Mouse (Mus musculus) midbrain, embryonic 10.5 days (tissue): ENCODE results near the gene Gm26566. TPM values are rescaled to one million over a fixed set of nuclear protein-coding genes. Genes with fewer than 3 reads are reported as not detected.

ENCODE experiments used
- polyA plus RNA-seq: library from polyadenylated mRNA; unstranded; fragments of >200 nt; fragmentation: Nextera tagmentation; extraction: Ambion mirVana; gene quantifications from 2 replicates; pipeline ENCODE4 v1.2.1, GENCODE M21; 2016

Gene Gm26566
- polyA plus RNA-seq, 1 experiment from 2014 or later = 0.80 TPM

Other genes starting within 250 kb of the Gm26566 start
- not detected in 2 replicates for gene Ifnb1, start 199.0 kb upstream of the Gm26566 start, polyA plus RNA-seq
- gene Ifna15, start 163.6 kb upstream of the Gm26566 start, polyA plus RNA-seq = not detected in 2 replicates
- not detected in 2 replicates for gene Ifna14, start 150.0 kb upstream of the Gm26566 start, polyA plus RNA-seq
- gene Ifna9, start 129.4 kb upstream of the Gm26566 start, polyA plus RNA-seq = not detected in 2 replicates
- gene Ifna12, start 118.4 kb upstream of the Gm26566 start, polyA plus RNA-seq = not detected in 2 replicates
- not detected in 2 replicates for gene C87499, start 87.4 kb upstream of the Gm26566 start, polyA plus RNA-seq
- gene Ifna13, start 77.3 kb upstream of the Gm26566 start, polyA plus RNA-seq = not detected in 2 replicates
- not detected in 2 replicates for gene Ifna16, start 44.9 kb upstream of the Gm26566 start, polyA plus RNA-seq
- gene Ifna2, start 37.9 kb upstream of the Gm26566 start, polyA plus RNA-seq = not detected in 2 replicates
- gene Ifnab, start 30.4 kb upstream of the Gm26566 start, polyA plus RNA-seq = not detected in 2 replicates
- gene Klhl9, start 660 bp downstream of the Gm26566 start, polyA plus RNA-seq = 95.6 and 111 TPM in 2 replicates
- gene Gm13271, start 33.1 kb downstream of the Gm26566 start, polyA plus RNA-seq = not detected in 2 replicates
- gene Gm13283, start 38.3 kb downstream of the Gm26566 start, polyA plus RNA-seq = 0.19 and 0.32 TPM in 2 replicates
- 0.29 TPM in 1 of 2 replicates, not detected in the other for gene Gm13290, start 52.0 kb downstream of the Gm26566 start, polyA plus RNA-seq
- gene Gm13289, start 55.1 kb downstream of the Gm26566 start, polyA plus RNA-seq = not detected in 2 replicates
- gene Gm13272, start 58.0 kb downstream of the Gm26566 start, polyA plus RNA-seq = not detected in 2 replicates
- 0.51 TPM in 1 of 2 replicates, not detected in the other for gene Ifnz, start 60.3 kb downstream of the Gm26566 start, polyA plus RNA-seq
- gene Gm13276, start 63.9 kb downstream of the Gm26566 start, polyA plus RNA-seq = not detected in 2 replicates
- gene Gm13277, start 66.8 kb downstream of the Gm26566 start, polyA plus RNA-seq = not detected in 2 replicates
- not detected in 2 replicates for gene Gm13278, start 69.7 kb downstream of the Gm26566 start, polyA plus RNA-seq
- gene Gm13275, start 72.7 kb downstream of the Gm26566 start, polyA plus RNA-seq = 0.34 TPM in 1 of 2 replicates, not detected in the other
- not detected in 2 replicates for gene Gm13279, start 75.6 kb downstream of the Gm26566 start, polyA plus RNA-seq
- 0.62 TPM in 1 of 2 replicates, not detected in the other for gene Gm13285, start 77.9 kb downstream of the Gm26566 start, polyA plus RNA-seq
- not detected in 2 replicates for gene Gm13287, start 81.4 kb downstream of the Gm26566 start, polyA plus RNA-seq
- 0.09 TPM in 1 of 2 replicates, not detected in the other for gene Gm13288, start 83.7 kb downstream of the Gm26566 start, polyA plus RNA-seq
- gene Ifna7, start 94.4 kb downstream of the Gm26566 start, polyA plus RNA-seq = not detected in 2 replicates
- not detected in 2 replicates for gene Ifna11, start 98.2 kb downstream of the Gm26566 start, polyA plus RNA-seq
- not detected in 2 replicates for gene Ifna6, start 105.6 kb downstream of the Gm26566 start, polyA plus RNA-seq
- not detected in 2 replicates for gene Ifna5, start 113.7 kb downstream of the Gm26566 start, polyA plus RNA-seq
- gene Ifna4, start 120.1 kb downstream of the Gm26566 start, polyA plus RNA-seq = not detected in 2 replicates
- not detected in 2 replicates for gene Ifna1, start 128.3 kb downstream of the Gm26566 start, polyA plus RNA-seq
- not detected in 2 replicates for gene Ifne, start 158.4 kb downstream of the Gm26566 start, polyA plus RNA-seq